Mouse (Mus musculus) liver, embryonic 16.5 days (tissue): ENCODE data around the gene Rtkn. TPM values are rescaled to one million over a fixed set of nuclear protein-coding genes. Genes with fewer than 3 reads are reported as not detected.
A peak's percentile ranks its signal among the peaks of the same experiment; 100 is the strongest.

Experiments
- ATAC-seq: fragments of 200-750 bp; cut with Nextera tagmentation; 2 replicates; pipeline ENCODE4 v1.8.0; 2017; ENCODE audit warnings: low read depth, mild to moderate bottlenecking, moderate number of reproducible peaks, moderate library complexity
- H3K27ac ChIP-seq: fragments of 300-500 bp; sonication (generic); 2 replicates; pipeline ENCODE4 v1.5.1; 2014; ENCODE audit warnings: mild to moderate bottlenecking, low read length
- H3K27me3 ChIP-seq: fragments of 300-500 bp; sonication (generic); 2 replicates; pipeline ENCODE4 v1.6.1; 2014; ENCODE audit warnings: low read depth, low read length, mixed read lengths; ENCODE audit not compliant: control insufficient read depth, insufficient read depth
- H3K36me3 ChIP-seq: fragments of 300-500 bp; sonication (generic); 2 replicates; pipeline ENCODE4 v1.6.1; 2014; ENCODE audit warnings: mild to moderate bottlenecking; ENCODE audit not compliant: control insufficient read depth, insufficient read depth
- H3K4me1 ChIP-seq: fragments of 300-500 bp; sonication (generic); 2 replicates; pipeline ENCODE4 v1.6.1; 2014; ENCODE audit warnings: low read depth, low read length, mixed read lengths; ENCODE audit not compliant: control insufficient read depth
- H3K4me2 ChIP-seq: fragments of 300-500 bp; sonication (generic); 2 replicates; pipeline ENCODE4 v1.6.1; 2014; ENCODE audit warnings: low read depth, low read length, mixed read lengths
- H3K4me3 ChIP-seq: fragments of 300-500 bp; sonication (generic); 2 replicates; pipeline ENCODE4 v1.5.1; 2014; ENCODE audit warnings: low read depth, mild to moderate bottlenecking, low read length
- H3K9ac ChIP-seq: fragments of 300-500 bp; sonication (generic); 2 replicates; pipeline ENCODE4 v1.6.1; 2014; ENCODE audit warnings: low read depth, low read length
- H3K9me3 ChIP-seq: fragments of 300-500 bp; sonication (generic); replicated peaks from 2 replicates; pipeline ENCODE4 v1.6.1; 2016; ENCODE audit warnings: low read length; ENCODE audit not compliant: control insufficient read depth
- WGBS: fragments of 180-500 bp; shearing (Covaris S2); extraction: QIAGEN DNeasy Blood & Tissue Kit; methylation state at CpG from one replicate; pipeline ENCODE4 v1.1.7; 2014; ENCODE audit not compliant: insufficient replicate concordance; 5-methylcytosine and 5-hydroxymethylcytosine counted together
- polyA plus RNA-seq: library from polyadenylated mRNA; unstranded; fragments of >200 nt; fragmentation: Nextera tagmentation; extraction: Ambion mirVana; gene quantifications from 2 replicates; pipeline ENCODE4 v1.2.1, GENCODE M21; 2015

The Rtkn gene
- polyA plus RNA-seq, 1 experiment from 2014 or later, result 16.4 TPM

DNA sequence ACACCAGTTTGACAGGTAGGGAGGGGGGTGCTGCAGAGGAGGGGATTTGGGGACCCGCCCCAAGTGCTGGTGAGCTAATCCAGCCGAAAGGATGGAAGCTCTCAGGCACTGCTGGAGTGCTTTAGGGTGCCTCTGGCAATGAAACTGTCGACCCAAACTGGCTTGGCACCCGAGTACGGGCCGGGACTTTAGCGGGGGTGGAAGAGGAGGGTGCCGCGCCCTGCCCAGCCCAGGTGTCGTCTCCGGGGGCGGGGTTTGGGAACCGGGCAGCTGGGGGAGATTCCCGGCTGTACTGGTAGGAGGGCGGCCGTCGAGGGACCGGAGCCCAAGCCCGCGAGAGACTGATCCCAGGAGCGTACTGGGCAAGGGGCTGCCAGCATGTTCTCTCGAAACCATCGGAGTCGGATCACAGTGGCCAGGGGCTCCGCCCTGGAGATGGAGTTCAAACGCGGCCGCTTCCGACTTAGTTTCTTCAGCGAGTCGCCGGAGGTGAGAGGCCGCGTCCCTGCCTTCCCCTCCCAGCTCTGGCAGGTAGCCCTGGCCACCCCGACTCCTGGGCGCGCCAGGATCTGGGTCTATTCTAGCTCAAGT lies 403 bp downstream of the Rtkn start:
- Histone ChIP-seq H3K36me3 (no peaks in the 10 kb centered on the region), H3K9ac (peak overlapping the region; percentile 43), H3K4me1 (peaks cover 30% of the 10 kb centered on the region), H3K27me3 (peaks cover 29% of the 10 kb centered on the region), H3K4me3 (peak overlapping the region; percentile 58), H3K4me2 (peak overlapping the region; percentile 47), H3K27ac (0 out of 2 replicates have a peak overlapping the region, but pooled peaks have one; percentile 12), H3K9me3 (no peaks in the 10 kb centered on the region)
- no peak for ATAC-seq
- WGBS, result 24% methylated on average over 37 of the region's 37 CpGs

DNA sequence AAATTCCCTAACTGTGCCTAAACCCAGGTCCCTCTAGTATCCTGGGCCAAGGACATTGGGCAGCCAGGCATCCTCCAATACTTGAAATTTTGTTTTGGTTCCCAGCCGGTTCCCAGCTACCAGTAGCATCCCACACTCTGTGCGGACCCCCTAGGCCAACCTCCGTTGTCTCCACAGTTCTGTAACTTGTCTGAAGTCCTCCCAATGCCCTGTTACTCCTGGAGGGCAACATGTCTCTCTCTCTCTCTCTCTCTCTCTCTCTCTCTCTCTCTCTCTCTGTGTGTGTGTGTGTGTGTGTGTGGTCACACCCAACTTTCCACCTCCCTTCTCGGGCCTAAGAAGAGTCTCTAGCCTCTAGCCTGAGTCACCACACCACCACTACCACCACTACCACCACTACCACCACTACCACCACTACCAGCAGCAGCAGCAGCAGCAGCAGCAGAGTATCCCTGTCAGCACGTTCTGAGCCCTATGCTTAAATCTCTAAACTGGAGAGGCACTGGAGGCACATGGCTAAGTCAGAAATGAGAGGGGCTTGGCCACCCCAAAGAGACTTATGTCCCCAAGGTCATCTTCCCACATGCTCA lies 1.1 kb downstream of the Rtkn start:
- Histone ChIP-seq H3K27ac (peak overlapping the region; percentile 82), H3K4me3 (peak overlapping the region; percentile 58), H3K36me3 (no peaks in the 10 kb centered on the region), H3K9ac (peak overlapping the region; percentile 63), H3K4me1 (peaks cover 25% of the 10 kb centered on the region), H3K27me3 (peaks cover 29% of the 10 kb centered on the region), H3K9me3 (no peaks in the 10 kb centered on the region), H3K4me2 (peak overlapping the region; percentile 47)
- no peak for ATAC-seq
- WGBS, result 28% methylated on average over 5 of the region's 5 CpGs

DNA sequence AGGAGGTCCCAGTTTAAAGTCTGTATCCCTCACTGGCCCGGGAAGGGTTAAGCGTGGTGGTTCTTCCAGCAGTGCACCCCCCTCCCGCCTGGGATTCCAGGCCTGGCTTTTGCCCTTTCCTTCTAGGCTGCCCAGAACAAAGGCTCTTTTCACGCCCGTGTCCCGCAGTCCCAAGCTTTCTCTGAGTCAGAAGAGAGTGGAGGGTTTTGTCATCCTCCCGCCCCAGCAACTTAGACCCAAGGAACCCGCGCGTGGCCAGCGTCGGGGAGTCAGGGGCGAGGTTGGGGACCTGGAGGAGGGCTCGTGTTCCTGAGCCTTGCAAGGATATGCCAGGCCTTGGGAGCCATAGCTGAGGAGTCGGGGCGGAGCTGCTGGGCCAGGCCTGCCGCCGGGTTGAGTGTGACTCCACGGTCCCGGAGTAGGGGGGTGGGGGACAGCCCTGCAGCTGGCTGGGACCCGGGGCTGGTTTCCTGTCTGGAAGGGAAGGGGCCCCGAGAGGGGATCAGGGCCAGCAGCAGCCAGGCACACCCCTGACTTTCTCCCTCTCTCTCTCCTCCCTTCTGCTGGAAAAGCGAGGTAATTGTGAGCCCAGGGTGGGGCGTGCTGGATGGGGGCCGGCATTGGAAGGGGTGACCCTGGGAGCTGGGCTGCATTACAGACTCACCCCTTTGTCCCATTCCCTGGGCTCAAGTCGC lies 1.8 kb downstream of the Rtkn start:
- peak; percentile 48 for ATAC-seq
- Histone ChIP-seq H3K27me3 (peaks cover 33% of the 10 kb centered on the region), H3K4me2 (peak overlapping the region; percentile 47), H3K4me1 (peaks cover 25% of the 10 kb centered on the region), H3K36me3 (no peaks in the 10 kb centered on the region), H3K9me3 (no peaks in the 10 kb centered on the region), H3K27ac (peak overlapping the region; percentile 82), H3K4me3 (peak overlapping the region; percentile 58), H3K9ac (peak overlapping the region; percentile 63)
- 2% methylated on average over 26 of the region's 26 CpGs for WGBS

- Histone ChIP-seq H3K4me2 (peak overlapping the region; percentile 47), H3K27ac (peak overlapping the region; percentile 82), H3K9me3 (no peaks in the 10 kb centered on the region), H3K9ac (peak overlapping the region; percentile 63), H3K27me3 (peaks cover 38% of the 10 kb centered on the region), H3K36me3 (no peaks in the 10 kb centered on the region), H3K4me1 (peaks cover 25% of the 10 kb centered on the region), H3K4me3 (peak overlapping the region; percentile 58)
- ATAC-seq, result peak; percentile 79
- WGBS, result under 1% methylated on average over 12 of the region's 12 CpGs
Observed at GRCm38 (mm10) chr6:83137576-83137950, 2.3 kb downstream of the Rtkn start.

- 0 out of 2 replicates have a peak, but pooled peaks have one; percentile 8 for ATAC-seq
Observed at GRCm38 (mm10) chr6:83138056-83138455, 2.8 kb downstream of the Rtkn start.

DNA sequence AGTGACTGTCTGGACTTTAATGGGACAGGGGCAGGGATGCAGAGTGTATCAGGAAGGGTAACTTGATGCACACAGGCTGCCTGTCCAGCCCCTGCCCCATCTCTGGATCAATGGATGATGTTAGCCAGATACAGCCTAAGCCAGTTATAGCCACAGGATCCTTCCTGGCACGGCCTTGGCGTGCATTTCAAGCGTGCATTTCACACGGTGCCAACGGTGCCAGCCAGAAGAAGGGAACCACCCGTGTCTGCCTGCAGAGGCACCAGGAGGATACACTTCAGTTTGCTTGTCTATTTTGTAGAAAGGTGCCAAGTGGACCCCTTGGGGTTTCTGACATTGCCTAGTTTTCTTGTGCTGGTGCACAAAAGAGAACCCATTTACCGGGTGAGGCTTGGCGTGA lies 4.8 kb downstream of the Rtkn start:
- WGBS, result 83% methylated on average over 8 of the region's 8 CpGs
- no peak overlapping the region for H3K9ac ChIP-seq
- no peaks in the 10 kb centered on the region for H3K9me3 ChIP-seq
- no peak overlapping the region for H3K4me3 ChIP-seq
- H3K36me3 ChIP-seq, result no peaks in the 10 kb centered on the region
- peaks cover 42% of the 10 kb centered on the region for H3K27me3 ChIP-seq
- H3K4me2 ChIP-seq, result no peak overlapping the region
- H3K27ac ChIP-seq, result no peak overlapping the region
- ATAC-seq, result no peak
- peaks cover 15% of the 10 kb centered on the region for H3K4me1 ChIP-seq

More at GRCm38 (mm10) chr6:83138056-83138455, 2.8 kb downstream of the Rtkn start:
- peak overlapping the region; percentile 82 for H3K27ac ChIP-seq
- WGBS, result 3% methylated on average over 11 of the region's 11 CpGs
- peaks cover 42% of the 10 kb centered on the region for H3K27me3 ChIP-seq
- peak overlapping the region; percentile 58 for H3K4me3 ChIP-seq
- H3K4me2 ChIP-seq, result peak overlapping the region; percentile 47
- no peaks in the 10 kb centered on the region for H3K36me3 ChIP-seq
- peaks cover 24% of the 10 kb centered on the region for H3K4me1 ChIP-seq
- no peaks in the 10 kb centered on the region for H3K9me3 ChIP-seq
- H3K9ac ChIP-seq, result peak overlapping the region; percentile 63; the same call in 1 of the 2 replicates

GRCm38 (mm10) chr6:83141636-83142035 lies 6.4 kb downstream of the Rtkn start:
- Histone ChIP-seq H3K4me1 (peaks cover 11% of the 10 kb centered on the region), H3K9ac (no peak overlapping the region), H3K36me3 (no peaks in the 10 kb centered on the region), H3K27me3 (peaks cover 26% of the 10 kb centered on the region), H3K4me2 (no peak overlapping the region), H3K4me3 (no peak overlapping the region), H3K9me3 (no peaks in the 10 kb centered on the region), H3K27ac (no peak overlapping the region)
- no peak for ATAC-seq
- WGBS, result 42% methylated on average over 4 of the region's 4 CpGs

- no peak for ATAC-seq
- 12% methylated on average over 41 of the region's 41 CpGs for WGBS
Observed at GRCm38 (mm10) chr6:83142211-83142731, 7.0 kb downstream of the Rtkn start.

DNA sequence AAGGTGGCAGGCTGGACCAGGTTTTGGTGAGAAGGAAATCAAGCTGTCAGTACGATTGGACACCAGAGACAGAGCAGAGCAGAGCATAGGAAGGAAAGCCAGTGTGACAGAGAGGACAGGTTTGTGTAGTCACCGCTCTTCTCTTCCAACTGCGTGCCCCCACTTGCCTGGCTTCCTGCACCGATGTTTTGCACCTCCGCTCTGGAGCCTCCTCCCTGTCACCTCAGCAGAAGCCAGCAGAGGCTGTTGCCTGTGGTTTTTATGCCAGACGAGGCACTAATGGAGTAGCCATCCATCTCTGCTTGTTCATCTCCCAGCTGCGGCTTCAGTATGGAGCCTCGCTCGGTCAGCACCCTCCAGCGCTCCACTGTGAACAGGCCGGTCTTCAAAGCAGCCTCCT lies 7.6 kb downstream of the Rtkn start:
- H3K9ac ChIP-seq, result no peak overlapping the region
- no peak for ATAC-seq
- no peaks in the 10 kb centered on the region for H3K36me3 ChIP-seq
- no peak overlapping the region for H3K27ac ChIP-seq
- WGBS, result 54% methylated on average over 11 of the region's 11 CpGs
- no peak overlapping the region for H3K4me2 ChIP-seq
- no peak overlapping the region for H3K4me3 ChIP-seq
- peaks cover 14% of the 10 kb centered on the region for H3K27me3 ChIP-seq
- no peaks in the 10 kb centered on the region for H3K9me3 ChIP-seq
- H3K4me1 ChIP-seq, result peaks cover 6% of the 10 kb centered on the region

More at GRCm38 (mm10) chr6:83142211-83142731, 7.0 kb downstream of the Rtkn start:
- no peak overlapping the region for H3K4me3 ChIP-seq
- H3K27me3 ChIP-seq, result peaks cover 20% of the 10 kb centered on the region
- no peaks in the 10 kb centered on the region for H3K36me3 ChIP-seq
- no peak overlapping the region for H3K27ac ChIP-seq
- H3K9me3 ChIP-seq, result no peaks in the 10 kb centered on the region
- H3K9ac ChIP-seq, result no peak overlapping the region
- H3K4me2 ChIP-seq, result peak overlapping the region; percentile 35
- peaks cover 11% of the 10 kb centered on the region for H3K4me1 ChIP-seq
